Mouse (Mus musculus) heart, embryonic 14.5 days (tissue): Measurements from ENCODE around the gene Sox5. TPM values are rescaled to one million over a fixed set of nuclear protein-coding genes. Genes with fewer than 3 reads are reported as not detected.

Source experiments
- ATAC-seq: fragments of 200-750 bp; cut with Nextera tagmentation; 2 replicates; pipeline ENCODE4 v1.8.0; 2017; ENCODE audit warnings: low read depth, moderate TSS enrichment; ENCODE audit not compliant: insufficient number of reproducible peaks, insufficient read depth, low FRiP score
- H3K27ac ChIP-seq, 2 experiments: fragments of 200-500 bp in 1 of 2; fragments of 300-500 bp in 1 of 2; sonication (generic) in 1 of 2; replicated peaks in 1 of 2; 2 replicates each; pipeline ENCODE4 v1.5.1; 2012 to 2014; ENCODE audit warnings: low read depth in 2 of 2, low read length in 2 of 2, control low read depth in 1 of 2, mild to moderate bottlenecking in 1 of 2, mixed read lengths in 1 of 2; ENCODE audit not compliant: control insufficient read depth in 1 of 2, insufficient read depth in 1 of 2
- H3K27me3 ChIP-seq: fragments of 300-500 bp; sonication (generic); 2 replicates; pipeline ENCODE4 v1.6.1; 2014; ENCODE audit warnings: mild to moderate bottlenecking, low read length, control low read depth; ENCODE audit not compliant: control insufficient read depth, insufficient read depth
- H3K36me3 ChIP-seq: fragments of 300-500 bp; sonication (generic); 2 replicates; pipeline ENCODE4 v1.6.1; 2014; ENCODE audit warnings: mild to moderate bottlenecking, control low read depth, low read length, mixed read lengths; ENCODE audit not compliant: control insufficient read depth, insufficient read depth
- H3K4me1 ChIP-seq, 2 experiments: fragments of 200-500 bp in 1 of 2; fragments of 300-500 bp in 1 of 2; sonication (generic) in 1 of 2; 2 replicates each; pipeline ENCODE4 v1.6.1; 2012 to 2014; ENCODE audit warnings: low read length in 2 of 2, control low read depth in 1 of 2, mixed read lengths in 1 of 2; ENCODE audit not compliant: control insufficient read depth in 2 of 2, insufficient read depth in 2 of 2
- H3K4me2 ChIP-seq: fragments of 300-500 bp; sonication (generic); 2 replicates; pipeline ENCODE4 v1.6.1; 2014; ENCODE audit warnings: mild to moderate bottlenecking, low read length
- H3K4me3 ChIP-seq, 2 experiments: fragments of 200-500 bp in 1 of 2; fragments of 300-500 bp in 1 of 2; sonication (generic) in 1 of 2; 2 replicates each; pipeline ENCODE4 v1.5.1; 2012 to 2014; ENCODE audit warnings: low read length in 2 of 2, mild to moderate bottlenecking in 2 of 2, control low read depth in 1 of 2, low read depth in 1 of 2, moderate library complexity in 1 of 2; ENCODE audit not compliant: control insufficient read depth in 1 of 2, insufficient read depth in 1 of 2
- H3K9ac ChIP-seq: fragments of 300-500 bp; sonication (generic); 2 replicates; pipeline ENCODE4 v1.6.1; 2014; ENCODE audit warnings: mild to moderate bottlenecking, low read length
- H3K9me3 ChIP-seq: fragments of 300-500 bp; sonication (generic); 2 replicates; pipeline ENCODE4 v1.6.1; 2016; ENCODE audit warnings: low read length, control low read depth; ENCODE audit not compliant: control insufficient read depth
- WGBS: fragments of 180-500 bp; shearing (Covaris S2); extraction: QIAGEN DNeasy Blood & Tissue Kit; methylation state at CpG from one replicate; pipeline ENCODE4 v1.1.7; 2014; 5-methylcytosine and 5-hydroxymethylcytosine counted together
- polyA plus RNA-seq: library from polyadenylated mRNA; unstranded; fragments of >200 nt; fragmentation: Nextera tagmentation; extraction: Ambion mirVana; gene quantifications from 2 replicates; pipeline ENCODE4 v1.2.1, GENCODE M21; 2014

Sox5 gene
- polyA plus RNA-seq, 1 experiment from 2014 or later = 10.6 TPM

DNA sequence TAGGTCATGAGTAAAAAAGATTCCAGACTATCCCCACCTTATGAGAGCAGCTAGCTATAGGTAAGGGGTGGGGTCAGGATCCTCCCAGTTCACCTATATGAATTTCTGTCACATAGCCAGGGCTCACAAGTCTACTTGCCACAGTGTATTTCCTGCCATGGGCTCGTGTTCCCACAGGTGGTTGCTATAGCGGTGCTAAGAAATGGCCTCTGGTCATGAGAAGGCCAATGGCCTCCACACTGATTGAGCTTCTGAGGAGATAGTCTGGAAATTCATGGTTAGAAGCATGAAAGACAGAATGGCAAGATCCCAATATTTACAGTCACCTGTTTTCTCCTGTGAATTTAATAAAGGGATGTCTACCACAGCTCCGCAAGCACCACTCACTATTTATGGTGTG lies 737.4 kb downstream of the Sox5 start:
- 88% methylated on average over 3 of the region's 3 CpGs for WGBS
- Histone ChIP-seq H3K4me2 (no peak overlapping the region), H3K27ac (no peak overlapping the region), H3K36me3 (no peaks in the 10 kb centered on the region), H3K4me3 (no peak overlapping the region), H3K9me3 (no peaks in the 10 kb centered on the region), H3K9ac (no peak overlapping the region), H3K4me1 (peaks cover 0 to 4% of the 10 kb centered on the region in 2 experiments; a peak in 1 of 4 replicates), H3K27me3 (no peaks in the 10 kb centered on the region)
- no peak for ATAC-seq

DNA sequence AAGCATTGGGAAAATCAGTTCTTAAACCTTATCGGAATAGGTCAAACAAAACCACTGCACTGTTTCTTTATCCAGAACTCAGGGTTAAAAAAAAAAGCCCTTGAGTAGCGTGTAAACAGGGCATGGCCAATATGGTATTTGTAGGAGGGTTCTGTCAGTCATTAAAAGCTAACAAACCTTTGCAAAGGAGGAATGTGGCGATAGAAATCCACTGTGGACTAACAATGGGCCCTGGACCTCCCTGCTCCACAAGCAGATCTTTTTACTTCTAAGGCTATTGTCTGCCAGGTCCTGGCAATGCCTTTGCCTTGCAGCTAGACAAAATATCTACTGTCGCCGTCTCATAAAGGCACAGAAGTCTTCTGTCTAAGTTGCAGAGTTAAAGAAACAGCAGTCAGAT lies 738.8 kb downstream of the Sox5 start:
- H3K4me2 ChIP-seq = no peak overlapping the region
- no peaks in the 10 kb centered on the region for H3K27me3 ChIP-seq
- no peaks in the 10 kb centered on the region for H3K9me3 ChIP-seq
- H3K4me1 ChIP-seq = peaks cover 0 to 4% of the 10 kb centered on the region in 2 experiments; a peak in 1 of 4 replicates
- H3K9ac ChIP-seq = no peak overlapping the region
- H3K36me3 ChIP-seq = no peaks in the 10 kb centered on the region
- ATAC-seq = no peak
- WGBS = 55% methylated on average over 5 of the region's 5 CpGs
- H3K27ac ChIP-seq = peak overlapping the region; percentile 16 to 42; a peak in 1 of 4 replicates
- H3K4me3 ChIP-seq = no peak overlapping the region

DNA sequence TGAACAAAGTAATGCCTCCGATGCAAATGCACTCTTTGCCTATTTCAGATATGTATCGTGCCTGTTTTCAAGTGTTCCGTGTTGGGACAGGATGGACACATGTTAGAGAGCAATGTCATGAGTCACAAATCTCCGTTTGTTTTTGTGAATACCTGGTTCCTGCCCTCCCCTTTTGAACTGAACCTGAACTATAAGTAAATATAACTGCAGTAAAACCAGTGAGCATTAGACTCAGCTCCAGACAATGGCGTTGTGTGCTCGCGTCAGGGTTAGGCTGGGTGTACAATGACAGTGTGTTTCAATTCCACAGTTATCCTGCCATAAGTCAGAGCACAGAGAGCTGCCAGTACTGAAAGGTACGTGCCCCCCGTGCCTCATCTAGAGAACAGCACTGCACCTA lies 739.8 kb downstream of the Sox5 start:
- Histone ChIP-seq H3K27me3 (no peaks in the 10 kb centered on the region), H3K36me3 (no peaks in the 10 kb centered on the region), H3K4me1 (peaks cover 0 to 4% of the 10 kb centered on the region in 2 experiments; a peak in 1 of 4 replicates), H3K27ac (no peak overlapping the region), H3K9ac (no peak overlapping the region), H3K9me3 (no peaks in the 10 kb centered on the region), H3K4me3 (no peak overlapping the region), H3K4me2 (no peak overlapping the region)
- 82% methylated on average over 9 of the region's 9 CpGs for WGBS
- no peak for ATAC-seq

DNA sequence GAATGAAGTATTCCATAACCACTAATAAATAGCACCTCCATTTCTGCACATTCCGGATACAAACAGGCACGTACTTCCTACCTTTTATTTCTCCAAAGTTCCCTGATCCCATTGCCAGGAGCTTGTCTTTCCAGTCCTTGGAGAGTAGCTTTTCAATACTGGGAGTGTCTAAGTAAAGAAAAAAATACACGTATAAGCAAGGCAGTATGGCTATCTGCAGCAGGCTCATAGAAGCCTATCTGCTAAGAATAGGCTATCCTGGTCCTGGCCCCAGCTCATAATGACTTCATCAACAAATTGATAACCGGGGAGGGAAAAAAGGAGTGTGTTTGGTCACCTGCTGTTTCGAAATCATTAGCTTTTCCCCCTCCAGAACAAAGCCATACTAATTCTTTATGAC lies 740.6 kb downstream of the Sox5 start:
- peaks cover 0 to 4% of the 10 kb centered on the region in 2 experiments; a peak in 1 of 4 replicates for H3K4me1 ChIP-seq
- H3K36me3 ChIP-seq = no peaks in the 10 kb centered on the region
- no peak overlapping the region for H3K27ac ChIP-seq
- H3K9me3 ChIP-seq = no peaks in the 10 kb centered on the region
- ATAC-seq = no peak
- no peak overlapping the region for H3K4me2 ChIP-seq
- H3K27me3 ChIP-seq = no peaks in the 10 kb centered on the region
- no peak overlapping the region for H3K4me3 ChIP-seq
- WGBS = 51% methylated on average over 5 of the region's 5 CpGs
- H3K9ac ChIP-seq = no peak overlapping the region

DNA sequence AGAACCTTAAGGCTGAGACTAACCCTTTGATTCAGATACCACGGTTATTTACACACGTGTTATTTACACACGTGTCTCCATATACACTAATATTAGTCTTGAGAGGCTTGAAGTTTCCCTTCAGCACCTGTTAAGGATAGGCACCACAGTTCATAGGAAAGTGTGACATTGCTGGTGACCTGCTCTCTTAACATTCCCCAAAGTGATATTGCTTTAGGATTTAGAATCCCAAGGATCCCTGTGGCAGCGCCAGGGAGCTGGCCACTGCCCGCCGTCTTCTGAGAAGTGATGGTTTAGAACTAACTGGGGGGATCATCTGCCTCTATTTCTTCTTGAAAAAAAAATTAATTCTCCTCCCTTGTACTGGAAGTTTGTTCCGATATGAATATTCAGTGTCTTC lies 741.4 kb downstream of the Sox5 start:
- no peak overlapping the region for H3K4me2 ChIP-seq
- no peak overlapping the region for H3K9ac ChIP-seq
- no peaks in the 10 kb centered on the region for H3K36me3 ChIP-seq
- WGBS = 85% methylated on average over 7 of the region's 7 CpGs
- H3K27ac ChIP-seq = no peak overlapping the region
- H3K9me3 ChIP-seq = no peaks in the 10 kb centered on the region
- no peak for ATAC-seq
- peaks cover 0 to under 1% of the 10 kb centered on the region in 2 experiments; a peak in 1 of 4 replicates for H3K4me1 ChIP-seq
- no peaks in the 10 kb centered on the region for H3K27me3 ChIP-seq
- H3K4me3 ChIP-seq = no peak overlapping the region

DNA sequence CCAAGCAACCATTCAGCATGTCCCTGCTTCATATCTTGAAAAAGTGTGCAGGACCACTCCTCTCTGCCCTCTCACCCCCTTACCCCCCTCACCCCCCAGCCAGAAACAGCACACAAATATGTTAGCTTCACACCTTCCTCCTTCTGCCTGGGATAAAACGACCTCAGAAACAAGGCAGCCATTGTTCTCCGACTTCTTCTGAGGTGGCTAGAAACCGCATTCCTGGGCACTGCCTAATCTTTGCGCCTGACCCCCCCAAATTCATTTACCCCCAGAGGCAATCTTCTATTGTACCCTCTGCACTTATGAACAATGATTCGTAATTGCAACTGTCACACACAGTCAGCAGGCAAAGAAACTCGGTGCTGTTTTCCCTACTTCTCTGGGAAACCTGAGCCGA lies 742.6 kb downstream of the Sox5 start:
- no peak for ATAC-seq
- Histone ChIP-seq H3K9ac (no peak overlapping the region), H3K4me2 (no peak overlapping the region), H3K4me1 (no peaks in the 10 kb centered on the region; a peak in 1 of 4 replicates), H3K27me3 (no peaks in the 10 kb centered on the region), H3K4me3 (no peak overlapping the region), H3K36me3 (no peaks in the 10 kb centered on the region), H3K27ac (no peak overlapping the region), H3K9me3 (no peaks in the 10 kb centered on the region)
- 58% methylated on average over 7 of the region's 7 CpGs for WGBS

DNA sequence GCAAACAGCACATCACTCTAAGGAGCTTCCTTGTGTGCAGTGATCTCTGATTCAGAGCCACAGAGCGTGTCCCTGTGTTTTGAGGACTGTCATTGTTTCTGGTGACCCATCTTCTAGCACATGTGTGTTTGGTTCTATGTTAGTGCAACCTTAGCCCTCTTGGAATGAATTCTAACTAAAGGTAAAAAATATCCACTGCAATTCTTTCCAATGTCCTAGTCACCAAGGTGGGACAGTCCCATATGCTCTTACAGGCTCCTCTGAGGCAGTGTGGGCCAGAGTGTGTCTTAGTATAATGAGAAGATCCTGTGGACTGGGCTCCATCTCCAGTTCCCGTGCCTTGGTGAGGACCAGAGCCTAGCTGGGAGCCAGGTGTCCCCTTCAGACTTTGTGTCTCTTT lies 748.6 kb downstream of the Sox5 start:
- H3K27me3 ChIP-seq = no peaks in the 10 kb centered on the region

DNA sequence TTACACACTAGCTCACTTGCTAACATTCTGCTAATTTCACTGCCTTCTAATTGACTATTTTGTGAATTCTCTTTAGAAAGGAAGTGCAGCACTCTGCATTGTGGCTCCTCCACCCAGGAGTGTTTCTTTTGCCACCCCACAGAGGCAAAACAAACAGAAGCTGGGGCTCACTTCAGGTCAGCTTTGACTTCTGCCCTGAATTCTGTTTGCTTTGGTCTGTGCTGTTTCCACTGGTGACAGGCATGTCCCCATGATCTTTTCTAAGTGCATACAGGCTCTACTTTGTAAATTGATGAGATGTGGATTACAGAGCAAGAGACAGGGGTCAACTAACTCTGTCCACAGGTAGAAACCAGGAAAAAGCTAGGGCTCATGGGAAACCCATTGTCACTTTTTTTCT lies 764.8 kb downstream of the Sox5 start:
- Histone ChIP-seq H3K36me3 (no peaks in the 10 kb centered on the region), H3K4me2 (no peak overlapping the region), H3K9me3 (no peaks in the 10 kb centered on the region), H3K27ac (no peak overlapping the region), H3K4me3 (no peak overlapping the region), H3K9ac (no peak overlapping the region), H3K4me1 (no peaks in the 10 kb centered on the region), H3K27me3 (no peaks in the 10 kb centered on the region)
- no peak for ATAC-seq

More for the DNA sequence above, 748.6 kb downstream of the Sox5 start:
- Histone ChIP-seq H3K4me1 (no peaks in the 10 kb centered on the region), H3K4me2 (no peak overlapping the region), H3K36me3 (no peaks in the 10 kb centered on the region), H3K27ac (no peak overlapping the region), H3K9me3 (no peaks in the 10 kb centered on the region), H3K9ac (no peak overlapping the region), H3K4me3 (no peak overlapping the region)
- WGBS = 78% methylated on average over 2 of the region's 2 CpGs
- ATAC-seq = no peak
